Mouse (Mus musculus) megakaryocyte, embryonic 14.5 days (primary cell): ENCODE data around the gene Vps37b. TPM values are rescaled to one million over a fixed set of nuclear protein-coding genes. Genes with fewer than 3 reads are reported as not detected.

Experiments
- H3K27me3 ChIP-seq: replicated peaks from 2 replicates; pipeline ENCODE3; 2012; ENCODE audit warnings: inconsistent platforms
- H3K36me3 ChIP-seq: replicated peaks from 2 replicates; pipeline ENCODE3; 2012; ENCODE audit warnings: low read length, inconsistent platforms, mixed read lengths
- H3K4me1 ChIP-seq: 2 replicates; pipeline ENCODE4 v1.6.1; 2012; ENCODE audit warnings: inconsistent platforms
- H3K4me3 ChIP-seq: replicated peaks from 2 replicates; pipeline ENCODE3; 2012; ENCODE audit warnings: moderate library complexity, mild to moderate bottlenecking, inconsistent platforms
- H3K9me3 ChIP-seq: 2 replicates; pipeline ENCODE4 v1.6.1; 2012; ENCODE audit warnings: inconsistent platforms
- FLI1 ChIP-seq: IDR thresholded peaks from 2 replicates; pipeline ENCODE4 v1.6.1; 2012; ENCODE audit warnings: low read length, inconsistent platforms, mixed read lengths
- GATA1 ChIP-seq: IDR thresholded peaks from 3 replicates; pipeline ENCODE4 v1.6.1; 2012; ENCODE audit warnings: mixed read lengths, low read length, inconsistent platforms, borderline replicate concordance
- polyA plus RNA-seq: library from polyadenylated mRNA; stranded (reverse); fragments of >175 nt; gene quantifications from 2 replicates; pipeline ENCODE4 v1.2.3, GENCODE M21; 2012; ENCODE audit warnings: low replicate concordance; ENCODE audit not compliant: insufficient read depth

Vps37b gene
- polyA plus RNA-seq, 1 experiment: 437 TPM

DNA sequence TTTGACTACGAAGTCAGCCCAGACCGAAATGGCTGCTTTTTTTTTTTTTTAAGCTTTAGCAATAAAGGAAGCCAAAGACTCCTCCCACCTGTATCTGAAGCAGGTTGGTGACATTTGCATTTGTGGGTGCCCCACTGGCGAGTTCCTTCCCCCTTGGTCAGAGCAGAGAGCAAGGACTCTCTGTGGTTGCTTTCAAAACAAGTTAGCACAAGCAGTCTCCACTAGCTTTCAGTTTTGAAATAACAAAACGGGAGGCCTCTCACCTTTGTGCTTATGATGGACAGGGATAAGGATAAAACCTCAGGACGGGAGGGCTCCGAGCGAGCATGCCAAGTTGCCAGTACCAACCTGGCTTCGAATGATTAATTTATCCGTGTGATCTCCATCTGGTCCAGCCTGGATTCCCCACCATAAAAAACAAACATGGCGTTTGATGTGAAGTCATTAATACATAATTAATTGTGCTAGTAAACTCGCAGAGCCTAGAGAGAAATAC is 57.4 kb downstream of the Vps37b start:
- no peak for TF ChIP-seq GATA1
- TF ChIP-seq FLI1: no peak
- Histone ChIP-seq H3K27me3 (peaks cover 73% of the 10 kb centered on the region), H3K4me1 (peaks cover 38% of the 10 kb centered on the region), H3K4me3 (peak overlapping the region; percentile 92), H3K36me3 (no peaks in the 10 kb centered on the region), H3K9me3 (no peaks in the 10 kb centered on the region)

DNA sequence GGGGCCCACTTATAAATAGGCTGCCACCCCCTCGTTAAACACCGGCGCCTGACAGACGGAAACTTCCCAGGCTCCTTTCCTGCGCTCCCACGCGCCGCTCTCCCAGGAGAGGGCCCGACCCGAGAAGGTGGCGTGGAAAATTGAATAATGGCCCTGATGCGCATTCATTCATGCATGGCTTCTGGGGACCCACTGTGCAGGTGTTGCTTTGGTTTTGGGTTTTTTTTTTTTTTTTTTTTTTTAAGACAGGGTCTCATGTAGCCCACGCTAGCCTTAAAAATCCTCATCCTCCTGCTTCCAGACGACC is 57.9 kb downstream of the Vps37b start:
- TF ChIP-seq GATA1: no peak
- no peak for TF ChIP-seq FLI1
- peak overlapping the region; percentile 92 for H3K4me3 ChIP-seq
- H3K4me1 ChIP-seq: peaks cover 32% of the 10 kb centered on the region
- no peaks in the 10 kb centered on the region for H3K9me3 ChIP-seq
- H3K27me3 ChIP-seq: peaks cover 70% of the 10 kb centered on the region
- H3K36me3 ChIP-seq: no peaks in the 10 kb centered on the region

DNA sequence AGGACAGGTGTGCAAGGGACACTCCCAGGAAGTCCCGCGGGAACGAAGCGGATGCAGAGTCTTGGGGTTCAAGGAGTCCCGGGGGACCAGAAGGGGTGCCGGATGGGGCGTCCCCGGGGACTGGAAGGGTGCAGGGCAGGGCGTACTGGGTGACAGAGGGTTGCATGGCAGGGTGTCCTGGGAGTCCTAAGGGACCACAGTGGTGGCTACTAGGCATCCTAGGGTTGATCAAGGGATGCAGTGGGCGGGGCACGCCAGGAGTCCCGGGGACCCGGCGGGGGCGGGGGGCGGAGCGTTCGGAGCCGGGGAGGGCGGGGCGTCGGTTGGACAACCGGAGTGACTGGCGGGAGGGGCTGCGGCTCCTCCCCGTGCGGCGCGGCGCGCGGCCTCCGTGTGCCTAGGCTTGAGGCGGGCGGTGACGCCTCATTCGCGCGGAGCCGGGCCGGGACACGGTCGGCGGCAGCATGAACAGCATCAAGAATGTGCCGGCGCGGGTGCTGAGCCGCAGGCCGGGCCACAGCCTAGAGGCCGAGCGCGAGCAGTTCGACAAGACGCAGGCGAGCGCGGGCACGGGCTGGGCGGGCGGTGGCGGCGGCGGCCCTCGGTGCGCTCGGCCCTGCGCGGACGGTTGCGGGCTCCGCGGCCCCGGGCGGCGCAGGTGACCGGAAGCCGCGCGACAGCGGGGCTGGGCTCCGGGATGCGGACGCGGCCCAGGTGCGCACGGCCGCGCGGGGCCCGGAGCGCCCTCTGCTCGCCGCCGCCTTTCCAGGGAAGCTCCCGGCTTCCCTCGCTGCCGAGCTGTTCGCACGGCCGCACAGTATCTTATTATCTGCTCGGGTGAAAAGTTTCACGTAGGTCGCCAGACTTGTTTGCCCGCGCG is 58.5 kb downstream of the Vps37b start, which contains the start of gene Hip1r:
Gene Hip1r (plus strand): TSS at position 330 of the 880 bp plus-strand sequence.
- peak within 1 kb of the TSS; percentile 92 for H3K4me3 ChIP-seq
- no peak for TF ChIP-seq GATA1
- TF ChIP-seq FLI1: no peak
- H3K27me3 ChIP-seq: peaks cover 68% of the 10 kb centered on the region
- H3K4me1 ChIP-seq: peaks cover 31% of the 10 kb centered on the region
- H3K36me3 ChIP-seq: no peaks in the 10 kb centered on the region
- no peaks in the 10 kb centered on the region for H3K9me3 ChIP-seq

DNA sequence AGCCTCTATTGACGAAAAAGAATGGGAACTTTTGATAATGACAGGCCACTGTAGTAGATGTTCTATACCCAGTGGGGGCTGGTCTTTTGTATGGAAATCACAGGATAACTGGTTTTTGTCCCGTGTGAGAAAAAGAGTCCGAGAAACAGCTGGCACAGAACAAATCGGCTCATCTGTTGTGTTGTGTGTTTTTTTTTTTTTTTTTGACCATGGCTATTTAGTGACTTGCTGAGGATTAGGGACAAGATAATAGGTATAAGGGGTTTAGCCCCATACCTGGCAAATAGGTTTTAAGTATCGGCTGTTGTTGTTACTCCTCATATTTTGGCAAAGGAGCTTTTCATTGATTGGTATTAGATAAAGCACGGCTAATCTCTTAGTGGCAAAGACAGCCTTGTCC is 59.6 kb downstream of the Vps37b start:
- H3K27me3 ChIP-seq: peaks cover 60% of the 10 kb centered on the region
- H3K4me3 ChIP-seq: no peak overlapping the region
- peaks cover 30% of the 10 kb centered on the region for H3K4me1 ChIP-seq
- no peaks in the 10 kb centered on the region for H3K9me3 ChIP-seq
- TF ChIP-seq FLI1 (no peak), GATA1 (no peak)
- no peaks in the 10 kb centered on the region for H3K36me3 ChIP-seq

- H3K36me3 ChIP-seq: no peaks in the 10 kb centered on the region
- no peak for TF ChIP-seq GATA1
- TF ChIP-seq FLI1: no peak
- H3K9me3 ChIP-seq: no peaks in the 10 kb centered on the region
- H3K27me3 ChIP-seq: peaks cover 43% of the 10 kb centered on the region
- no peak overlapping the region for H3K4me3 ChIP-seq
- H3K4me1 ChIP-seq: peaks cover 25% of the 10 kb centered on the region
These were observed 61.5 kb downstream of the Vps37b start for GRCm38 (mm10) chr5:123970576-123970975.

DNA sequence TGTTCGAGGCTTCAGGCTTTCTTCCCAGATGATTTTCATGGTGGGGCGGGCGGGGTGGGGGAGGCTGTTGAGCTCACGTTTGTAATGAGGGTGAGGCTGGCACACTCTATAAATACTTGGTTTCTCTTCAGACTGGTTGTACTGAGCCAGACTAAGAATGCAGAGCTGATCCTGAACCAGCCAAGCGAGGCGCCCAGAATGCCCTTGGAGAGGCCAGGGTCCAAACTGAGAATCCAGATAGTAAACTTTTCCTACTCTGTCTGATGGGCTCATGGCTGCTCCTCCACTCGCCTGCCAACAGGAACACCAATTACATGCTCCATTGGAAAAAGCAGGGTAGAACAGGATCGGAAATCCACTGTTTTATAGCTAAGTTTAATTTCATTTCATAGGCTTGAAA is 62.9 kb downstream of the Vps37b start:
- Histone ChIP-seq H3K27me3 (peaks cover 35% of the 10 kb centered on the region), H3K36me3 (no peaks in the 10 kb centered on the region), H3K9me3 (no peaks in the 10 kb centered on the region), H3K4me3 (no peak overlapping the region), H3K4me1 (peaks cover 18% of the 10 kb centered on the region)
- TF ChIP-seq GATA1 (no peak), FLI1 (no peak)

- H3K4me3 ChIP-seq: no peak overlapping the region
- H3K27me3 ChIP-seq: peaks cover 32% of the 10 kb centered on the region
- TF ChIP-seq GATA1 (no peak), FLI1 (no peak)
- peaks cover 11% of the 10 kb centered on the region for H3K4me1 ChIP-seq
- no peaks in the 10 kb centered on the region for H3K9me3 ChIP-seq
- no peaks in the 10 kb centered on the region for H3K36me3 ChIP-seq
These were observed 63.6 kb downstream of the Vps37b start for GRCm38 (mm10) chr5:123968468-123968867.

- Histone ChIP-seq H3K4me1 (peaks cover 6% of the 10 kb centered on the region), H3K9me3 (no peaks in the 10 kb centered on the region; the same call in 1 of the 2 replicates), H3K4me3 (no peak overlapping the region), H3K36me3 (no peaks in the 10 kb centered on the region), H3K27me3 (peaks cover 19% of the 10 kb centered on the region)
- TF ChIP-seq FLI1 (no peak), GATA1 (no peak)
These were observed 65.3 kb downstream of the Vps37b start for GRCm38 (mm10) chr5:123966759-123967158.

DNA sequence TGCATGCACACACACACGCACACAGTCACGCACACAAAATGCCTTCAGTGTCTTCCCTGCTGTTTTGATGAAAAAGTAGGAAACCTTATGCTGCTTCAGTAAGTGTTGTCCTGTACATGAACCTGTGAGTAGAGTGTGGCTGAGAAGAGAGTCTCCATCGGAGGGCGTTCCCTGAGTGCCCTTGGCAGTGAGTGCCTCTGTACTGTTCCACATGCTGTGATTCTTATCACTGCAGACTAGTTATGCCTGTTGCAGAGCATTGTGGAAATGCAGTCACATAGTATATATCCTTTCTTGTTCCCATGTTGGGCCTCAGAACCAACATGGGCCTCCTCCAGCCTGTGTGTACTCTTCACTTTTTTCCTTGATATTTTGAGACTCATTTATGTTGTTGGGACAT is 67.9 kb downstream of the Vps37b start:
- no peaks in the 10 kb centered on the region; the same call in 1 of the 2 replicates for H3K9me3 ChIP-seq
- no peak for TF ChIP-seq GATA1
- no peak for TF ChIP-seq FLI1

GRCm38 (mm10) chr5:123961046-123961445 is 71.0 kb downstream of the Vps37b start:
- H3K4me3 ChIP-seq: no peak overlapping the region
- no peaks in the 10 kb centered on the region for H3K36me3 ChIP-seq

More for the DNA sequence above, 67.9 kb downstream of the Vps37b start:
- Histone ChIP-seq H3K4me1 (peaks cover 6% of the 10 kb centered on the region), H3K27me3 (peaks cover 10% of the 10 kb centered on the region), H3K4me3 (no peak overlapping the region), H3K36me3 (no peaks in the 10 kb centered on the region)

More at GRCm38 (mm10) chr5:123961046-123961445, 71.0 kb downstream of the Vps37b start:
- peaks cover 3% of the 10 kb centered on the region for H3K4me1 ChIP-seq
- H3K9me3 ChIP-seq: no peaks in the 10 kb centered on the region; the same call in 1 of the 2 replicates
- TF ChIP-seq GATA1 (no peak), FLI1 (no peak)
- peaks cover 12% of the 10 kb centered on the region for H3K27me3 ChIP-seq
